Mouse (Mus musculus) erythroblast, adult 5-6 weeks (primary cell): Measurements from ENCODE around the gene Rab26. TPM values are rescaled to one million over a fixed set of nuclear protein-coding genes. Genes with fewer than 3 reads are reported as not detected.

Experiments
- ATAC-seq: replicated peaks from 2 replicates; pipeline ENCODE4 v1.8.0; 2016; ENCODE audit warnings: moderate number of reproducible peaks, mild to moderate bottlenecking, moderate TSS enrichment, inconsistent platforms; ENCODE audit not compliant: poor library complexity, low FRiP score, severe bottlenecking
- total RNA-seq, 2 experiments: library from RNA; stranded (forward) in 1 of 2; stranded (reverse) in 1 of 2; fragments of 150-400 nt in 1 of 2; fragments of 200-764, 138-1000 nt in 1 of 2; gene quantifications; 2 replicates each; pipeline versions ENCODE4 v1.2.3 to v1.2.4; 2015 to 2017; ENCODE audit warnings: low replicate concordance in 2 of 2

Rab26 gene
- total RNA-seq, 2 experiments from 2014 or later: not detected

GRCm38 (mm10) chr17:24481027-24481815 lies 52.8 kb downstream of the Rab26 start:
- no peak for ATAC-seq

GRCm38 (mm10) chr17:24480201-24480826 lies 53.7 kb downstream of the Rab26 start:
- ATAC-seq: no peak

- ATAC-seq: no peak
Observed at GRCm38 (mm10) chr17:24479431-24479830, 54.6 kb downstream of the Rab26 start.

GRCm38 (mm10) chr17:24478663-24479380 lies 55.2 kb downstream of the Rab26 start, which contains the start of gene Mlst8:
Gene Mlst8, minus strand, starts transcription at chr17:24479078.
- peak; percentile 91 for ATAC-seq

GRCm38 (mm10) chr17:24477985-24478600 lies 55.9 kb downstream of the Rab26 start:
- ATAC-seq: peak; percentile 8

Other genes starting within 250 kb of the Rab26 start
- gene Abca17, start 183.1 kb downstream of the Rab26 start, total RNA-seq (2015; ENCODE audit: low replicate concordance): not detected in 2 replicates
- not detected in 2 replicates for gene Abca17, start 183.1 kb downstream of the Rab26 start, total RNA-seq (2017; ENCODE audit: low replicate concordance)
- 7.3 and 16.1 TPM in 2 replicates for gene Abca3, start 182.3 kb downstream of the Rab26 start, total RNA-seq (2015; ENCODE audit: low replicate concordance)
- gene Abca3, start 182.3 kb downstream of the Rab26 start, total RNA-seq (2017; ENCODE audit: low replicate concordance): 11.1 and 14.8 TPM in 2 replicates
- 38.7 and 42.8 TPM in 2 replicates for gene Rnps1, start 119.6 kb downstream of the Rab26 start, total RNA-seq (2015; ENCODE audit: low replicate concordance)
- gene Rnps1, start 119.6 kb downstream of the Rab26 start, total RNA-seq (2017; ENCODE audit: low replicate concordance): 43.6 and 43.7 TPM in 2 replicates
- gene Eci1, start 107.6 kb downstream of the Rab26 start, total RNA-seq (2015; ENCODE audit: low replicate concordance): 2.7 and 5.4 TPM in 2 replicates
- gene Eci1, start 107.6 kb downstream of the Rab26 start, total RNA-seq (2017; ENCODE audit: low replicate concordance): 4.3 and 15.3 TPM in 2 replicates
- gene Dnase1l2, start 91.1 kb downstream of the Rab26 start, total RNA-seq (2015; ENCODE audit: low replicate concordance): 2.1 TPM in 1 of 2 replicates, not detected in the other
- gene Dnase1l2, start 91.1 kb downstream of the Rab26 start, total RNA-seq (2017; ENCODE audit: low replicate concordance): 0.85 and 5.6 TPM in 2 replicates
- gene E4f1, start 63.9 kb downstream of the Rab26 start, total RNA-seq (2015; ENCODE audit: low replicate concordance): 15.0 and 20.9 TPM in 2 replicates
- 13.4 and 14.1 TPM in 2 replicates for gene E4f1, start 63.9 kb downstream of the Rab26 start, total RNA-seq (2017; ENCODE audit: low replicate concordance)
- 14.2 and 20.2 TPM in 2 replicates for gene Pgp, start 63.8 kb downstream of the Rab26 start, total RNA-seq (2015; ENCODE audit: low replicate concordance)
- gene Pgp, start 63.8 kb downstream of the Rab26 start, total RNA-seq (2017; ENCODE audit: low replicate concordance): 6.1 and 8.1 TPM in 2 replicates
- gene Bricd5, start 60.3 kb downstream of the Rab26 start, total RNA-seq (2015; ENCODE audit: low replicate concordance): 1.7 TPM in 1 of 2 replicates, not detected in the other
- 1.1 TPM in 1 of 2 replicates, not detected in the other for gene Bricd5, start 60.3 kb downstream of the Rab26 start, total RNA-seq (2017; ENCODE audit: low replicate concordance)
- gene Mlst8, start 55.1 kb downstream of the Rab26 start, total RNA-seq (2015; ENCODE audit: low replicate concordance): 5.9 and 15.8 TPM in 2 replicates
- gene Mlst8, start 55.1 kb downstream of the Rab26 start, total RNA-seq (2017; ENCODE audit: low replicate concordance): 5.5 and 8.2 TPM in 2 replicates
- not detected in 2 replicates for gene Caskin1, start 45.6 kb downstream of the Rab26 start, total RNA-seq (2015; ENCODE audit: low replicate concordance)
- not detected in 2 replicates for gene Caskin1, start 45.6 kb downstream of the Rab26 start, total RNA-seq (2017; ENCODE audit: low replicate concordance)
- 11.9 and 13.2 TPM in 2 replicates for gene Traf7, start 6.3 kb downstream of the Rab26 start, total RNA-seq (2015; ENCODE audit: low replicate concordance)
- gene Traf7, start 6.3 kb downstream of the Rab26 start, total RNA-seq (2017; ENCODE audit: low replicate concordance): 24.2 and 45.2 TPM in 2 replicates
- gene Pkd1, start 15.6 kb upstream of the Rab26 start, total RNA-seq (2015; ENCODE audit: low replicate concordance): 1.5 and 6.1 TPM in 2 replicates
- gene Pkd1, start 15.6 kb upstream of the Rab26 start, total RNA-seq (2017; ENCODE audit: low replicate concordance): 3.8 and 16.2 TPM in 2 replicates
- 16.3 and 75.9 TPM in 2 replicates for gene Tsc2, start 98.4 kb upstream of the Rab26 start, total RNA-seq (2015; ENCODE audit: low replicate concordance)
- 8.6 and 9.0 TPM in 2 replicates for gene Tsc2, start 98.4 kb upstream of the Rab26 start, total RNA-seq (2017; ENCODE audit: low replicate concordance)
- 1.0 TPM in 1 of 2 replicates, not detected in the other for gene Nthl1, start 98.5 kb upstream of the Rab26 start, total RNA-seq (2015; ENCODE audit: low replicate concordance)
- gene Nthl1, start 98.5 kb upstream of the Rab26 start, total RNA-seq (2017; ENCODE audit: low replicate concordance): 0.56 and 0.85 TPM in 2 replicates
- gene Slc9a3r2, start 116.1 kb upstream of the Rab26 start, total RNA-seq (2015; ENCODE audit: low replicate concordance): 0.38 TPM in 1 of 2 replicates, not detected in the other
- gene Slc9a3r2, start 116.1 kb upstream of the Rab26 start, total RNA-seq (2017; ENCODE audit: low replicate concordance): 0.56 and 1.8 TPM in 2 replicates
- not detected in 2 replicates for gene Npw, start 124.2 kb upstream of the Rab26 start, total RNA-seq (2015; ENCODE audit: low replicate concordance)
- not detected in 2 replicates for gene Npw, start 124.2 kb upstream of the Rab26 start, total RNA-seq (2017; ENCODE audit: low replicate concordance)
- 3.7 and 7.9 TPM in 2 replicates for gene Zfp598, start 135.5 kb upstream of the Rab26 start, total RNA-seq (2015; ENCODE audit: low replicate concordance)
- 4.0 and 4.3 TPM in 2 replicates for gene Zfp598, start 135.5 kb upstream of the Rab26 start, total RNA-seq (2017; ENCODE audit: low replicate concordance)
- gene Syngr3, start 155.7 kb upstream of the Rab26 start, total RNA-seq (2015; ENCODE audit: low replicate concordance): not detected in 2 replicates
- not detected in 2 replicates for gene Syngr3, start 155.7 kb upstream of the Rab26 start, total RNA-seq (2017; ENCODE audit: low replicate concordance)
- gene Gfer, start 161.9 kb upstream of the Rab26 start, total RNA-seq (2015; ENCODE audit: low replicate concordance): 2.7 and 6.3 TPM in 2 replicates
- gene Gfer, start 161.9 kb upstream of the Rab26 start, total RNA-seq (2017; ENCODE audit: low replicate concordance): 3.0 and 7.2 TPM in 2 replicates
- not detected in 2 replicates for gene Noxo1, start 162.0 kb upstream of the Rab26 start, total RNA-seq (2015; ENCODE audit: low replicate concordance)
- not detected in 2 replicates for gene Noxo1, start 162.0 kb upstream of the Rab26 start, total RNA-seq (2017; ENCODE audit: low replicate concordance)
- 0.58 and 5.9 TPM in 2 replicates for gene Tbl3, start 173.4 kb upstream of the Rab26 start, total RNA-seq (2015; ENCODE audit: low replicate concordance)
- 4.3 and 11.9 TPM in 2 replicates for gene Tbl3, start 173.4 kb upstream of the Rab26 start, total RNA-seq (2017; ENCODE audit: low replicate concordance)
- gene Rnf151, start 183.9 kb upstream of the Rab26 start, total RNA-seq (2015; ENCODE audit: low replicate concordance): not detected in 2 replicates
- not detected in 2 replicates for gene Rnf151, start 183.9 kb upstream of the Rab26 start, total RNA-seq (2017; ENCODE audit: low replicate concordance)
- gene Rps2, start 183.9 kb upstream of the Rab26 start, total RNA-seq (2015; ENCODE audit: low replicate concordance): 1,254 and 1,636 TPM in 2 replicates
- 281 and 355 TPM in 2 replicates for gene Rps2, start 183.9 kb upstream of the Rab26 start, total RNA-seq (2017; ENCODE audit: low replicate concordance)
- gene Ndufb10, start 190.3 kb upstream of the Rab26 start, total RNA-seq (2015; ENCODE audit: low replicate concordance): 52.0 and 124 TPM in 2 replicates
- gene Ndufb10, start 190.3 kb upstream of the Rab26 start, total RNA-seq (2017; ENCODE audit: low replicate concordance): 74.1 and 90.5 TPM in 2 replicates
- gene Rpl3l, start 193.6 kb upstream of the Rab26 start, total RNA-seq (2015; ENCODE audit: low replicate concordance): not detected in 2 replicates
- gene Rpl3l, start 193.6 kb upstream of the Rab26 start, total RNA-seq (2017; ENCODE audit: low replicate concordance): not detected in 2 replicates
- 177 and 224 TPM in 2 replicates for gene Msrb1, start 202.4 kb upstream of the Rab26 start, total RNA-seq (2015; ENCODE audit: low replicate concordance)
- 42.8 and 97.5 TPM in 2 replicates for gene Msrb1, start 202.4 kb upstream of the Rab26 start, total RNA-seq (2017; ENCODE audit: low replicate concordance)
- not detected in 2 replicates for gene Hs3st6, start 218.8 kb upstream of the Rab26 start, total RNA-seq (2015; ENCODE audit: low replicate concordance)
- gene Hs3st6, start 218.8 kb upstream of the Rab26 start, total RNA-seq (2017; ENCODE audit: low replicate concordance): not detected in 2 replicates